Mouse (Mus musculus) thymus, adult 2 months (tissue): ENCODE measurements around the gene Dpep3. TPM values are rescaled to one million over a fixed set of nuclear protein-coding genes. Genes with fewer than 3 reads are reported as not detected.

Experiments used
- DNase-seq: peaks from one replicate; pipeline ENCODE4 v3.0.0; 2021
- H3K27ac ChIP-seq: fragments of 200-500 bp; 2 replicates; pipeline ENCODE4 v1.5.1; 2012; ENCODE audit warnings: low read length, control low read depth; ENCODE audit not compliant: control insufficient read depth, insufficient read depth
- H3K27me3 ChIP-seq: fragments of 200-500 bp; 2 replicates; pipeline ENCODE4 v1.6.1; 2012; ENCODE audit warnings: mild to moderate bottlenecking, low read length, moderate library complexity, mixed read lengths; ENCODE audit not compliant: control insufficient read depth, insufficient read depth
- H3K36me3 ChIP-seq: fragments of 200-500 bp; 2 replicates; pipeline ENCODE4 v1.6.1; 2012; ENCODE audit warnings: mild to moderate bottlenecking, low read length, moderate library complexity; ENCODE audit not compliant: control insufficient read depth, insufficient read depth
- H3K4me1 ChIP-seq: fragments of 200-500 bp; replicated peaks from 2 replicates; pipeline ENCODE4 v1.6.1; 2012; ENCODE audit warnings: low read length; ENCODE audit not compliant: control insufficient read depth, insufficient read depth
- H3K4me3 ChIP-seq: fragments of 200-500 bp; 2 replicates; pipeline ENCODE4 v1.5.1; 2012; ENCODE audit warnings: mild to moderate bottlenecking, low read length, control low read depth, moderate library complexity; ENCODE audit not compliant: control insufficient read depth, insufficient read depth
- CTCF ChIP-seq: fragments of 200-500 bp; IDR thresholded peaks from 2 replicates; pipeline ENCODE4 v1.5.1; 2012; ENCODE audit warnings: mild to moderate bottlenecking, control low read depth, low read length, moderate library complexity, borderline replicate concordance; ENCODE audit not compliant: control insufficient read depth, poor library complexity, insufficient read depth; ENCODE audit errors: extremely low read depth
- POLR2A ChIP-seq: fragments of 200-500 bp; IDR thresholded peaks from 2 replicates; pipeline ENCODE4 v1.6.1; 2012; ENCODE audit warnings: mild to moderate bottlenecking, low read length, control low read depth, moderate library complexity; ENCODE audit not compliant: control insufficient read depth, poor library complexity, insufficient read depth; ENCODE audit errors: extremely low read depth
- WGBS: fragments of 180-500 bp; shearing (Covaris S2); methylation state at CpG from one replicate; pipeline ENCODE4 v1.1.7; 2018; 5-methylcytosine and 5-hydroxymethylcytosine counted together
- polyA plus RNA-seq: library from polyadenylated mRNA; depleted of rRNA; stranded (reverse); fragments of >200 nt; gene quantifications from 2 replicates; pipeline ENCODE4 v1.2.3, GENCODE M21; 2012

Gene Dpep3
- polyA plus RNA-seq, 1 experiment = 0.09 TPM

- TF ChIP-seq CTCF (no peak), POLR2A (no peak)
- H3K4me1 ChIP-seq = peaks cover 15% of the 10 kb centered on the region
- H3K27me3 ChIP-seq = no peaks in the 10 kb centered on the region
- DNase-seq = peak; percentile 49
- peak within 1 kb of the TSS; percentile 91 for H3K27ac ChIP-seq
- peak within 1 kb of the TSS; percentile 87 for H3K4me3 ChIP-seq
- 6% methylated on average over 4 of the region's 4 CpGs for WGBS
- H3K36me3 ChIP-seq = no peaks in the 10 kb centered on the region
Observed at GRCm38 (mm10) chr8:105938306-105938669, 40.9 kb downstream of the Dpep3 start, which contains the start of gene Psmb10. Gene Psmb10, minus strand, starts transcription at chr8:105938444.

- H3K4me3 ChIP-seq = peak overlapping the region; percentile 87
- no peaks in the 10 kb centered on the region for H3K36me3 ChIP-seq
- peak overlapping the region; percentile 91 for H3K27ac ChIP-seq
- no peaks in the 10 kb centered on the region for H3K27me3 ChIP-seq
- TF ChIP-seq CTCF (no peak), POLR2A (peak; percentile 24; the same call in 1 of the 2 replicates)
- WGBS = 0% methylated on average over 33 of the region's 33 CpGs
- peak; percentile 58 for DNase-seq
- H3K4me1 ChIP-seq = peaks cover 15% of the 10 kb centered on the region
Observed at GRCm38 (mm10) chr8:105937496-105938305, 41.5 kb downstream of the Dpep3 start.

- no peak for TF ChIP-seq POLR2A
- no peak for TF ChIP-seq CTCF
- H3K4me1 ChIP-seq = peaks cover 15% of the 10 kb centered on the region
- peak; percentile 71 for DNase-seq
Observed at GRCm38 (mm10) chr8:105936866-105937475, 42.3 kb downstream of the Dpep3 start.

GRCm38 (mm10) chr8:105935863-105936603 lies 43.2 kb downstream of the Dpep3 start:
- Histone ChIP-seq H3K4me3 (no peak overlapping the region), H3K27me3 (no peaks in the 10 kb centered on the region), H3K36me3 (no peaks in the 10 kb centered on the region), H3K27ac (no peak overlapping the region), H3K4me1 (peaks cover 15% of the 10 kb centered on the region)
- no peak for DNase-seq
- 81% methylated on average over 7 of the region's 7 CpGs for WGBS
- no peak for TF ChIP-seq CTCF
- TF ChIP-seq POLR2A = no peak

More at GRCm38 (mm10) chr8:105936866-105937475, 42.3 kb downstream of the Dpep3 start:
- WGBS = 2% methylated on average over 30 of the region's 30 CpGs
- Histone ChIP-seq H3K36me3 (no peaks in the 10 kb centered on the region), H3K4me3 (peak overlapping the region; percentile 87), H3K27me3 (no peaks in the 10 kb centered on the region), H3K27ac (peak overlapping the region; percentile 91; the same call in 1 of the 2 replicates)

GRCm38 (mm10) chr8:105935105-105935504 lies 44.1 kb downstream of the Dpep3 start:
- peaks cover under 1% of the 10 kb centered on the region; the same call in 1 of the 2 replicates for H3K36me3 ChIP-seq

GRCm38 (mm10) chr8:105933762-105934161 lies 45.5 kb downstream of the Dpep3 start, which contains the start of gene Ctrl:
Gene Ctrl, minus strand, starts transcription at chr8:105933862.
- Histone ChIP-seq H3K4me1 (peaks cover 9% of the 10 kb centered on the region), H3K27me3 (no peaks in the 10 kb centered on the region), H3K27ac (no peak within 1 kb of the TSS), H3K4me3 (no peak within 1 kb of the TSS), H3K36me3 (peaks cover 6% of the 10 kb centered on the region; the same call in 1 of the 2 replicates)
- TF ChIP-seq CTCF (no peak), POLR2A (no peak)
- 100% methylated on average over 2 of the region's 2 CpGs for WGBS
- DNase-seq = no peak

More at GRCm38 (mm10) chr8:105935105-105935504, 44.1 kb downstream of the Dpep3 start:
- no peak for DNase-seq
- H3K27ac ChIP-seq = no peak overlapping the region
- H3K4me3 ChIP-seq = no peak overlapping the region
- TF ChIP-seq POLR2A (no peak), CTCF (no peak)
- H3K27me3 ChIP-seq = no peaks in the 10 kb centered on the region
- peaks cover 17% of the 10 kb centered on the region for H3K4me1 ChIP-seq
- WGBS = 51% methylated on average over 6 of the region's 6 CpGs
